In genomic region chr17:46206676-46207075, GRCm38 (mm10) we compare ENCODE assay signal across 25 mouse cellular contexts.
"Had no signal": no experiment of that assay in that cellular context is flagged by ENCODE, and none has a peak within 500 bp of the region (broad histone marks: within the 10 kb centered on the region; RNA-seq: fewer than 3 reads in every experiment).

No protein-coding gene starts in this region.

- H3K9me3 ChIP-seq: heart, embryonic 10.5 days; heart, embryonic 12.5 days; hindbrain, embryonic 10.5 days; hindbrain, embryonic 12.5 days; intestine, embryonic 15.5 days; limb, embryonic 13.5 days; limb, embryonic 15.5 days; liver, embryonic 13.5 days; liver, embryonic 15.5 days had no signal

- H3K9ac ChIP-seq: heart, embryonic 12.5 days; hindbrain, embryonic 12.5 days; hindbrain, embryonic 14.5 days; intestine, embryonic 15.5 days; limb, embryonic 13.5 days; limb, embryonic 15.5 days; liver, embryonic 13.5 days; liver, embryonic 15.5 days had no signal

- ATAC-seq: forebrain, embryonic 16.5 days; hindbrain, embryonic 16.5 days; inflammation-experienced regulatory T-cells, adult 6 months; intestine, embryonic 15.5 days; intestine, postnatal 0 days had no signal

- H3K4me2 ChIP-seq: heart, embryonic 12.5 days; hindbrain, embryonic 12.5 days; hindbrain, embryonic 14.5 days; intestine, embryonic 15.5 days; limb, embryonic 13.5 days; limb, embryonic 15.5 days; liver, embryonic 13.5 days; liver, embryonic 15.5 days had no signal

- H3K27ac ChIP-seq: gastrocnemius, adult 2 months; heart, embryonic 10.5 days; hindbrain, embryonic 10.5 days; hindbrain, embryonic 12.5 days; hindbrain, embryonic 14.5 days; intestine, embryonic 15.5 days; kidney, postnatal 0 days; layer of hippocampus, adult 2 months; limb, embryonic 13.5 days; limb, embryonic 15.5 days; liver, embryonic 13.5 days; liver, embryonic 15.5 days had no signal

- H3K4me3 ChIP-seq: gastrocnemius, adult 2 months; heart, embryonic 10.5 days; heart, embryonic 12.5 days; hindbrain, embryonic 10.5 days; hindbrain, embryonic 12.5 days; intestine, embryonic 15.5 days; layer of hippocampus, adult 2 months; limb, embryonic 13.5 days; limb, embryonic 15.5 days; liver, embryonic 13.5 days; liver, embryonic 15.5 days had no signal

- DNase-seq: gastrocnemius, adult 2 months; gastrocnemius, postnatal 10 days; gastrocnemius, postnatal 25 days; heart, adult 18-20 months; heart, postnatal 10 days; heart, postnatal 4 days; kidney, postnatal 4 days; left cerebral cortex, postnatal 4 days; liver, embryonic 13.5 days; lung, adult 18-20 months had no signal

- H3K27me3 ChIP-seq: heart, embryonic 12.5 days; hindbrain, embryonic 12.5 days; intestine, embryonic 15.5 days; limb, embryonic 13.5 days; limb, embryonic 15.5 days; liver, embryonic 13.5 days; liver, embryonic 15.5 days had no signal
